Mouse (Mus musculus) forebrain, embryonic 10.5 days (tissue): ENCODE measurements around the gene Mto1. TPM values are rescaled to one million over a fixed set of nuclear protein-coding genes. Genes with fewer than 3 reads are reported as not detected.
A peak's percentile ranks its signal among the peaks of the same experiment; 100 is the strongest.
"Not testable (repeated sequence)": the region's sequence is repeated elsewhere in the genome, so short reads cannot be mapped to it uniquely, and the experiment has no call there.

ENCODE experiments used
- DNase-seq: peaks from one replicate; pipeline ENCODE4 v3.0.0-alpha.2; 2017; ENCODE audit warnings: low spot score; ENCODE audit errors: extremely low spot score
- H3K27ac ChIP-seq: fragments of 300-500 bp; sonication (generic); 2 replicates; pipeline ENCODE4 v1.5.1; 2016; ENCODE audit warnings: mild to moderate bottlenecking
- H3K27me3 ChIP-seq: fragments of 300-500 bp; sonication (generic); 2 replicates; pipeline ENCODE4 v1.6.1; 2016; ENCODE audit warnings: mild to moderate bottlenecking; ENCODE audit not compliant: poor library complexity, severe bottlenecking
- H3K36me3 ChIP-seq: fragments of 300-500 bp; sonication (generic); replicated peaks from 2 replicates; pipeline ENCODE4 v1.6.1; 2016; ENCODE audit warnings: mild to moderate bottlenecking, moderate library complexity
- H3K4me1 ChIP-seq: fragments of 300-500 bp; sonication (generic); 2 replicates; pipeline ENCODE4 v1.6.1; 2016
- H3K4me3 ChIP-seq: fragments of 300-500 bp; sonication (generic); 2 replicates; pipeline ENCODE4 v1.5.1; 2016; ENCODE audit warnings: mild to moderate bottlenecking, moderate library complexity
- H3K9me3 ChIP-seq: fragments of 300-500 bp; sonication (generic); 2 replicates; pipeline ENCODE4 v1.6.1; 2016; ENCODE audit warnings: mild to moderate bottlenecking, moderate library complexity
- WGBS: fragments of 180-500 bp; shearing (Covaris S2); methylation state at CpG from one replicate; pipeline ENCODE4 v1.1.7; 2016; 5-methylcytosine and 5-hydroxymethylcytosine counted together
- microRNA-seq: library from miRNA; unstranded; fragments of <30 nt; microRNA quantifications from one replicate; pipeline ENCODE4, GENCODE M21; 2017
- polyA plus RNA-seq: library from polyadenylated mRNA; unstranded; fragments of >200 nt; fragmentation: Nextera tagmentation; extraction: Ambion mirVana; gene quantifications from 2 replicates; pipeline ENCODE4 v1.2.1, GENCODE M21; 2016

Gene Mto1
- polyA plus RNA-seq, 1 experiment from 2014 or later, result 23.5 TPM

GRCm38 (mm10) chr9:78516125-78516524 is 68.1 kb downstream of the Mto1 start:
- Histone ChIP-seq H3K4me1 (peaks cover 19% of the 10 kb centered on the region), H3K27ac (no peak overlapping the region), H3K9me3 (peaks cover 3% of the 10 kb centered on the region; the same call in 1 of the 2 replicates), H3K36me3 (peaks cover 3% of the 10 kb centered on the region; the same call in 1 of the 2 replicates), H3K4me3 (no peak overlapping the region), H3K27me3 (no peaks in the 10 kb centered on the region)
- DNase-seq, result no peak
- WGBS, result 80% methylated on average over 3 of the region's 3 CpGs

GRCm38 (mm10) chr9:78517237-78517636 is 69.2 kb downstream of the Mto1 start:
- H3K9me3 ChIP-seq, DNase-seq, H3K4me3 ChIP-seq, H3K27me3 ChIP-seq, H3K36me3 ChIP-seq: not testable (repeated sequence)
- Histone ChIP-seq H3K27ac (0 out of 2 replicates have a peak overlapping the region, but pooled peaks have one; percentile 40), H3K4me1 (peaks cover 27% of the 10 kb centered on the region)
- WGBS, result 63% methylated on average over 3 of the region's 3 CpGs

GRCm38 (mm10) chr9:78520127-78520779 is 72.2 kb downstream of the Mto1 start:
- peak; percentile 92 for DNase-seq
- Histone ChIP-seq H3K36me3 (peaks cover 30% of the 10 kb centered on the region), H3K9me3 (no peaks in the 10 kb centered on the region)

DNA sequence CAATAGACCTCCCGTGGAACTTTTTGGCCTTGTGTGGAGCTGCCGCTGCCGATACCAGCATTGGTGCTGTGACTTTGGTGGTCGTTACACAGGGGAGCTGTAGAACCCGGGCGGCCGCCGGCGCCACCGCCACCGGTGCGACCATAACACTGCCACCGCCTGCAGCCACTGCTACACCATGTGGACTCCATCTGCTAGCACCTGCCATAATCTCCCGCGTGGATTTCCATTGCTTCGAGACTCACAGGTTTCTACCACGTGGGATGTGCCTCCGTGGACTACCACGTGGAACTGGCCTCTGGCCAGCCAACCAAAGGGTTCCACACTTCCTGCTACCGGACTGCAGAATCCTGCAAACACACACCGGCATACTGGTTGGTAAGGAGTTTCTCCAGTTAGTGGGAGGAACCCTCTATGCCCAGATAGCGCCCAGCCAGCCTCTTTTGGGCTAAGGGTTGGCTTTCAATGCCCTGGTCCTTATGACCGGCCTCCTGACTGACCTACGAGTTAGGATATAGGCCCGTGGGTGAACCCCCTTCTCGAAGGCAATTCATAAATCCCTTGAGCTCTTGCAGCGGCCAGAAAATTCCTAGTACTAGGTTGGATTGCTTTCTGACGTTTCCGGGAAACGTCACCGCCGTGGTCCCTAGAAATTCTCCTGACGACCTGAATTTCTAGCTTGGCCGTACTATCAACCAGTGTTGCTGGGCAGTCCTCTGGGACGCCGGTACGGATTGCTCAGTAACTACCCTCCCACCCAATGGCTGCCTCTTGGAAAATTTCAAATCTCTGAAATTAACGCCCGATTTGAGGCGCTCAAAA is 73.0 kb downstream of the Mto1 start:
- peaks cover 38% of the 10 kb centered on the region for H3K36me3 ChIP-seq
- 1% methylated on average over 40 of the region's 40 CpGs for WGBS
- H3K4me3 ChIP-seq, result peak overlapping the region; percentile 64
- no peaks in the 10 kb centered on the region for H3K9me3 ChIP-seq
- no peaks in the 10 kb centered on the region for H3K27me3 ChIP-seq
- DNase-seq, result peak; percentile 43
- peaks cover 41% of the 10 kb centered on the region for H3K4me1 ChIP-seq
- H3K27ac ChIP-seq, result peak overlapping the region; percentile 93

More at GRCm38 (mm10) chr9:78520127-78520779, 72.2 kb downstream of the Mto1 start:
- peak overlapping the region; percentile 93 for H3K27ac ChIP-seq
- peaks cover 34% of the 10 kb centered on the region for H3K4me1 ChIP-seq
- peak overlapping the region; percentile 64 for H3K4me3 ChIP-seq
- no peaks in the 10 kb centered on the region for H3K27me3 ChIP-seq
- WGBS, result 2% methylated on average over 15 of the region's 15 CpGs

GRCm38 (mm10) chr9:78521689-78522088 is 73.7 kb downstream of the Mto1 start:
- Histone ChIP-seq H3K27me3 (no peaks in the 10 kb centered on the region), H3K4me1 (peaks cover 48% of the 10 kb centered on the region), H3K4me3 (peak overlapping the region; percentile 64), H3K36me3 (peaks cover 42% of the 10 kb centered on the region), H3K9me3 (no peaks in the 10 kb centered on the region), H3K27ac (peak overlapping the region; percentile 93)
- 28% methylated on average over 14 of the region's 14 CpGs for WGBS
- peak; percentile 59 for DNase-seq

Small RNAs within 50 kb of the gene (microRNA-seq; reads per million reads assigned to microRNA genes)
- gene Gm26377, result not detected

Other genes with a start within 250 kb of the Mto1 start
- not detected in 2 replicates for gene Gsta1, start 217.6 kb upstream of the Mto1 start, polyA plus RNA-seq
- gene Gm3776, start 191.1 kb upstream of the Mto1 start, polyA plus RNA-seq, result not detected in 2 replicates
- not detected in 2 replicates for gene Gm10639, start 158.3 kb upstream of the Mto1 start, polyA plus RNA-seq
- gene Omt2a, start 133.4 kb upstream of the Mto1 start, polyA plus RNA-seq, result not detected in 2 replicates
- not detected in 2 replicates for gene Omt2b, start 120.6 kb upstream of the Mto1 start, polyA plus RNA-seq
- gene Gsta2, start 92.4 kb upstream of the Mto1 start, polyA plus RNA-seq, result not detected in 2 replicates
- 0.36 TPM in 1 of 2 replicates, not detected in the other for gene Dppa5a, start 80.0 kb upstream of the Mto1 start, polyA plus RNA-seq
- 2.3 and 3.2 TPM in 2 replicates for gene Ooep, start 69.5 kb upstream of the Mto1 start, polyA plus RNA-seq
- 0.17 and 0.24 TPM in 2 replicates for gene Ddx43, start 52.4 kb upstream of the Mto1 start, polyA plus RNA-seq
- 0.27 and 0.32 TPM in 2 replicates for gene Cgas, start 5.0 kb upstream of the Mto1 start, polyA plus RNA-seq
- gene Gm17324, start 578 bp downstream of the Mto1 start, polyA plus RNA-seq, result 0.58 and 0.88 TPM in 2 replicates
- gene Eef1a1, start 40.9 kb downstream of the Mto1 start, polyA plus RNA-seq, result 3,994 and 4,016 TPM in 2 replicates
- 10.2 and 10.5 TPM in 2 replicates for gene Slc17a5, start 139.8 kb downstream of the Mto1 start, polyA plus RNA-seq
- gene Cd109, start 167.3 kb downstream of the Mto1 start, polyA plus RNA-seq, result 4.0 and 4.5 TPM in 2 replicates